Mouse (Mus musculus): ENCODE results near the gene Gapvd1. TPM values are rescaled to one million over a fixed set of nuclear protein-coding genes. Genes with fewer than 3 reads are reported as not detected.

Gene Gapvd1
- polyA plus RNA-seq, 1 experiment from 2014 or later = 62.7 TPM

DNA sequence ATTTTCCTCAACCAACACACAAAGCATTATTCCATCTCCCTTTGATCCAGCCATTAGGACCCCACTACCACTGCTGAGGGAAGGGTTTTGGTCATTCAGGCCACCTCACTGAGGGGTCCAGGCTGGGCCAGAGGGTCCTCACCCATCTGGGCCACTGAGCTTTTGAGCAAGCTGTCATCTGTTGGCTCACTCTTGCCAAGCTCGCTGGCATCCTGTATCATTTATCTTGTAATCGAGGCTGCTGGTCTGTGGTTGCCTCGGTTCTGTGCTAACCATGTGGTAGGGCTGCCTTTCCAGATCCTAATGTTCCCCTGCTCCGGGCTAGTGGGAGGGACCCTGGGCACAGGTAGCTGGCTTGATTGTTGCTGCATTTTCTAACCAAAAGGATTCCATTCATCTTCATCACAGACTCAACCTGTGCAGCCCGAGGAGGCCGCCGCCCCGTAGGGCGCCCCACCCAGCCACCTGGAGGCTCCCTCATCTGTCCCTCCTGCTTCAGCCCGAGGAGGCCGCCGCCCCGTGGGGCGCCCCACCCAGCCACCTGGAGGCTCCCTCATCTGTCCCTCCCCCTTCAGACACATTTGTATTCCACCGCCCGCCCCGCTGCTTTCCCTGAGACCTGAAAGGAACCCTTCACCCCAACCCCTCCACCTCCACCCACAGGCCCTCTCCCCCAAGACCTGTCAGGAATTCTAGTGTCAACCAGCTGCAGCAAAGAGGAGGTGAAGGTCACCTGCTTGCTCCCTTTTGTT lies 86.4 kb downstream of the Gapvd1 start:
- ATAC-seq (replicated peaks; ENCODE audit: extremely low read depth, insufficient read depth, low FRiP score) = no peak; the same call in 1 of the 2 replicates
- peak overlapping the region; percentile 79 for H3K27ac ChIP-seq (ENCODE audit: low read length)
- 38% methylated on average over 17 of the region's 17 CpGs for WGBS
- H3K4me1 ChIP-seq (ENCODE audit: control insufficient read depth, insufficient read depth, low read length) = peaks cover 18% of the 10 kb centered on the region
- peak overlapping the region; percentile 42 for H3K4me2 ChIP-seq (ENCODE audit: low read depth, low read length)
- H3K9me3 ChIP-seq (replicated peaks; ENCODE audit: control insufficient read depth, low read length) = no peaks in the 10 kb centered on the region
- no peaks in the 10 kb centered on the region for H3K27me3 ChIP-seq (ENCODE audit: control insufficient read depth, insufficient read depth, low read length)
- H3K9ac ChIP-seq (ENCODE audit: low read length) = peak overlapping the region; percentile 47; the same call in 1 of the 2 replicates
- no peaks in the 10 kb centered on the region for H3K36me3 ChIP-seq (ENCODE audit: control insufficient read depth, insufficient read depth)
- no peak overlapping the region for H3K4me3 ChIP-seq (ENCODE audit: low read length)

DNA sequence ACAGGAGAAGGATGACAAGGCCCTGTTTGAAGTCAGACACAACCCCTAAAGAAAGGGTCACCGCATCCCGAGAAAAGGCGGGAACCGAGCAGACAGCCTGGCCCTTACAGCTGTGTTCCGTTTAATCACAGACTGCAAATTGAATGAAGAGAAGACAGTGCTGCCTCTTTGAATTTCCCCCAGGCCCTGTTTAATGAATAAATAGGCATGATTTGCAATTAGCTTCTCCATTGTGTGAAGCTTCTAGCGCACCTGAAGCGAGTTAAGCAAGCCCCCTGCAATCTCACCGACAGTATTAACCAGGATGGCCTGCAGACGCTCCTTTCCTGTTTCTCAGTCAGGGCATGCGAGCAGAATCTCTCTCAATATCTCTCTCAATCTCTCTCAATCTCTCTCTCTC lies 87.2 kb downstream of the Gapvd1 start:
- Histone ChIP-seq H3K27me3 (ENCODE audit: control insufficient read depth, insufficient read depth, low read length) (no peaks in the 10 kb centered on the region), H3K27ac (ENCODE audit: low read length) (no peak overlapping the region), H3K9me3 (replicated peaks; ENCODE audit: control insufficient read depth, low read length) (no peaks in the 10 kb centered on the region), H3K4me3 (ENCODE audit: low read length) (no peak overlapping the region), H3K36me3 (ENCODE audit: control insufficient read depth, insufficient read depth) (no peaks in the 10 kb centered on the region), H3K4me1 (ENCODE audit: control insufficient read depth, insufficient read depth, low read length) (peaks cover 18% of the 10 kb centered on the region), H3K9ac (ENCODE audit: low read length) (no peak overlapping the region), H3K4me2 (ENCODE audit: low read depth, low read length) (no peak overlapping the region)
- no peak for ATAC-seq (replicated peaks; ENCODE audit: extremely low read depth, insufficient read depth, low FRiP score)
- 55% methylated on average over 10 of the region's 10 CpGs for WGBS

DNA sequence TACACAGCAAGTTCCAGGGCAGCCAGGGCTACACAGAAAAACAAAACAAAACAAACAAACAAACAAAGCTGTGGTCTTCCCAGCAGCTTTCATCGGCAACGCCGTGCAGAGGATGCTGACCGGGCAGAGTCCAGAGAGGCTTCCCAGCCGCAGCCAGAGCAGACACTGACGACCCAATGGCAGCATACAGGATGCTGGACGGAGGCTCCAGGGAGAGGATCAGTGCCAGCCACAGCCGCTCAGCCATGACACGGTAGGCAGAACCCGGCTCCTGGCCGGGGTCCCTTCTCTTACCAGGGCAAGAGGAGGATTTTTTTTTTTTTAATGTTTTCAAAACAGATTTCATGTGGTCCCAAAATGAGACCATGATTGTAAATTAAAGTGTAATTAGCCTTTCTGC lies 107.6 kb downstream of the Gapvd1 start:
- Histone ChIP-seq H3K4me1 (ENCODE audit: control insufficient read depth, insufficient read depth, low read length) (peaks cover 7% of the 10 kb centered on the region; the same call in 1 of the 2 replicates), H3K9ac (ENCODE audit: low read length) (no peak overlapping the region), H3K4me3 (ENCODE audit: low read length) (no peak overlapping the region), H3K4me2 (ENCODE audit: low read depth, low read length) (no peak overlapping the region), H3K36me3 (ENCODE audit: control insufficient read depth, insufficient read depth) (no peaks in the 10 kb centered on the region), H3K9me3 (replicated peaks; ENCODE audit: control insufficient read depth, low read length) (no peaks in the 10 kb centered on the region), H3K27ac (ENCODE audit: low read length) (no peak overlapping the region), H3K27me3 (ENCODE audit: control insufficient read depth, insufficient read depth, low read length) (no peaks in the 10 kb centered on the region)
- WGBS = 65% methylated on average over 11 of the region's 11 CpGs
- ATAC-seq (replicated peaks; ENCODE audit: extremely low read depth, insufficient read depth, low FRiP score) = no peak

DNA sequence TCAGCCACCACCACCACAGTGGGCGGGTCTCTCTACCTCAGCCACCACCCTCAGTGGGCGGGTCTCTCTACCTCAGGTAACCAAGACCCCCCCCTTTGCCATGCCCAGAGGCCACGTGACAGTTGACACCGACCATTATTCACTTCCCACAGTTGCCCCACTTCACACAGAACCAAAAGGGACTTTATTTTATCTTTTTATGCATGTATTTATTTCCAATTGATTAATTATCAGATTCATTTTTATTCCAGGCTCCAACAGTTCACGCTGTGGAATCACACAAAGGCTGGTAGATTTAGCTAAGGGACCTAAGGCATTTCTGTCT lies 108.5 kb downstream of the Gapvd1 start:
- ATAC-seq (replicated peaks; ENCODE audit: extremely low read depth, insufficient read depth, low FRiP score) = no peak
- 6% methylated on average over 5 of the region's 5 CpGs for WGBS
- peak overlapping the region; percentile 93 for H3K4me2 ChIP-seq (ENCODE audit: low read depth, low read length)
- peak overlapping the region; percentile 63 for H3K4me3 ChIP-seq (ENCODE audit: low read length)
- H3K36me3 ChIP-seq (ENCODE audit: control insufficient read depth, insufficient read depth) = no peaks in the 10 kb centered on the region
- no peaks in the 10 kb centered on the region for H3K27me3 ChIP-seq (ENCODE audit: control insufficient read depth, insufficient read depth, low read length)
- no peak overlapping the region for H3K27ac ChIP-seq (ENCODE audit: low read length)
- no peak overlapping the region; the same call in 1 of the 2 replicates for H3K9ac ChIP-seq (ENCODE audit: low read length)
- H3K9me3 ChIP-seq (replicated peaks; ENCODE audit: control insufficient read depth, low read length) = no peaks in the 10 kb centered on the region
- peaks cover 7% of the 10 kb centered on the region; the same call in 1 of the 2 replicates for H3K4me1 ChIP-seq (ENCODE audit: control insufficient read depth, insufficient read depth, low read length)

DNA sequence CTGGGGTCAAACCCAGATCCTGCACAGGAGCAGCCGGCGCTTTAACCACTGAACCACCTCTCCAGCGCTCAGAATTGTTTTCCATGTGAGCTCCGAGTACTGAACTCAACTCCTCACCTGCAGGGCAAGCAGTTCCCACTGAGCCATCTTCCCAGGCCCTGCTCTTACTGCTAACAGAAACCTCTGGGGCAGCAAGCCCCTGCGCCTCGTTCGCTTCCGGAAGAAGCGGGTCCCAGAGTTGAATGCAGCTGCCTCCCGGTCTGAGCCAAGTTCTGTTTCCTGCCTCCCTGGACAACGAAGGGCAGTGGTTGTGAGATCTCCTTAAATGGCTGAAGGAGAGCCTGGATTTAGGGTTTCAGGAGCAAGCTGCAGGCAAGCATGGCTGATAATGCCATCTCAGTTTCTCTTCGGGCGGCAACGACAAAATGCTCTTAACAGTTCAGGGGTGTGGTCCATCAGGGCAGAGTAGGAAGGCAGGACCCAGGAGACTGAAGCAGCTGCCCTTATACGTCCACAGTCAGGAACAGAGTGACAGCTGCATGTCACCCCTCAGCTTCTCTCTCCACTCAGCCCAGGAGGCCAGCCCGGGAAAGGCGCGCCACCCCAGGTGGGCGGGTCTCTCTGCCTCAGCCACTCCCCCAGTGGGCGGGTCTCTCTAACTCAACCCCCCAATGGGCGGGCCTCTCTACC lies 109.0 kb downstream of the Gapvd1 start:
- ATAC-seq (replicated peaks; ENCODE audit: extremely low read depth, insufficient read depth, low FRiP score) = peak; percentile 88
- H3K4me3 ChIP-seq (ENCODE audit: low read length) = peak overlapping the region; percentile 63
- H3K27ac ChIP-seq (ENCODE audit: low read length) = peak overlapping the region; percentile 39; the same call in 1 of the 2 replicates
- 6% methylated on average over 21 of the region's 21 CpGs for WGBS
- peak overlapping the region; percentile 93 for H3K4me2 ChIP-seq (ENCODE audit: low read depth, low read length)
- H3K9ac ChIP-seq (ENCODE audit: low read length) = peak overlapping the region; percentile 70
- no peaks in the 10 kb centered on the region for H3K36me3 ChIP-seq (ENCODE audit: control insufficient read depth, insufficient read depth)
- no peaks in the 10 kb centered on the region for H3K27me3 ChIP-seq (ENCODE audit: control insufficient read depth, insufficient read depth, low read length)
- H3K4me1 ChIP-seq (ENCODE audit: control insufficient read depth, insufficient read depth, low read length) = peaks cover 7% of the 10 kb centered on the region; the same call in 1 of the 2 replicates
- no peaks in the 10 kb centered on the region for H3K9me3 ChIP-seq (replicated peaks; ENCODE audit: control insufficient read depth, low read length)

DNA sequence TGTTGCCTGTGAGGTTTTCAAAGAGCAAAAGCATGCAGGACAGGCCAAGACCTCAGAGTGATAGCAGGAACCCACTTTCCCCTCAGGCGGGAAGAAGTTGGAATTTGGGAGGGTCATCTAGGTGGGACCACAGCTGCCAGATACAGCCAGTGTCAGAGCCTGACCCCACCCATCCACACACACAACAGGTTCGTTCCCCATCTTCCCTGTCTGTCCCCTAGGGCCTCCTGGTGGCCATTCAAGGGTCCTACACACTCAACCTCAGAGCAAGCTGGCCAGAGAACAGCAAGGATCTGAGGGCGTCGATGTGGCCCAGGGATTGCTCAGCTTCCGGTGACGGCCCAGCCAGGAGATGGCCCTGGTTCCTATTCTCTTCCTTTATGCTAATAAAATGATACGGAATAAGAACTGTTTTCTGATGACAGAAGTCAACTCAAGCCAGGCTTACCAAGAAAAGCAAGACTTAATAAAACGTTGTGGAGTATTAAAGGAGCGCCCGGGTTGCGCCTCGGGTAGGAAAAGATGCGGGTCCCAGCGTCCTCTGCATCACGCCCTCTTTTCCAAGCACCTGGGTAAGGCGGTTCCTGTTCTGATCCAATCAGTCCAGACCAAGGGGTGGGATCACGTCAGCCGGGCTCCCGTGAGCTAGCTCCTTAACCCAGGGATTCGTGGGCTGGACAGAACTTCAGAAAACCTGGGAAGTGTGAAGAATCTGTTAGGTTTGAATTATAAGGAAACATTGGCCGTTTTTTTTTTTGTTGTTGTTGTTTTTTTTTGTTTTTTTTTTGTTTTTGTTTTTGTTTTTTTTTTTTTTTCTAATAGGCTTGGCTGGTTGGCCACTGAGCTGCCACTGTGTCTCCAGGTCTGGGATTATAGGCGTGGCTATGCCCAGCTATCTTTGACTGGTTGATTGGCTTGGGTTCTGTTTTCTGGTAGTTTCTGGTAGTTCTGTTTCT lies 110.2 kb downstream of the Gapvd1 start:
- Histone ChIP-seq H3K27me3 (ENCODE audit: control insufficient read depth, insufficient read depth, low read length) (no peaks in the 10 kb centered on the region), H3K9me3 (replicated peaks; ENCODE audit: control insufficient read depth, low read length) (no peaks in the 10 kb centered on the region), H3K36me3 (ENCODE audit: control insufficient read depth, insufficient read depth) (no peaks in the 10 kb centered on the region), H3K27ac (ENCODE audit: low read length) (no peak overlapping the region), H3K4me1 (ENCODE audit: control insufficient read depth, insufficient read depth, low read length) (peaks cover 7% of the 10 kb centered on the region; the same call in 1 of the 2 replicates), H3K4me3 (ENCODE audit: low read length) (no peak overlapping the region), H3K9ac (ENCODE audit: low read length) (no peak overlapping the region), H3K4me2 (ENCODE audit: low read depth, low read length) (no peak overlapping the region)
- ATAC-seq (replicated peaks; ENCODE audit: extremely low read depth, insufficient read depth, low FRiP score) = no peak
- 40% methylated on average over 22 of the region's 22 CpGs for WGBS

DNA sequence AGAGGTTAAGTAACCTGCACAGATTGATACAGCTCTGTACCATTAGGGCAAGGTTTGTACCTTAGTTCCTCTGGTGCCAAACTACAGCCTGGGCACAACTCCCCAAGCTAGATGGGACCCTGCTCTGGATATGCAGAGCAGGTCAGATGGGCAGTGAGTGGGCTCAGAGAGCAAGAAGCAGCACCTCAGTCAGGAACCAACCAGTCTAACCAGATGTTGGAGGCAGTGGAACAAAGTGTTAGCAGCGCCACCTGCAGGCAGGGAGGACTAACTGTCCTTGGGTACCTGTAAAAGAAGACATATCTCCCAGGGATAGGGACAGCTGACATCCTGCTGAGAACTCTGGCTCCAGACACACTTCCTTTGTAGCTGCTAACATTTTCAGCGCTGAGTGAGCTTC lies 112.7 kb downstream of the Gapvd1 start:
- Histone ChIP-seq H3K27ac (ENCODE audit: low read length) (no peak overlapping the region), H3K4me2 (ENCODE audit: low read depth, low read length) (no peak overlapping the region), H3K9ac (ENCODE audit: low read length) (no peak overlapping the region), H3K4me1 (ENCODE audit: control insufficient read depth, insufficient read depth, low read length) (peaks cover 10% of the 10 kb centered on the region), H3K4me3 (ENCODE audit: low read length) (no peak overlapping the region), H3K36me3 (ENCODE audit: control insufficient read depth, insufficient read depth) (no peaks in the 10 kb centered on the region), H3K27me3 (ENCODE audit: control insufficient read depth, insufficient read depth, low read length) (peaks cover 2% of the 10 kb centered on the region; the same call in 1 of the 2 replicates), H3K9me3 (replicated peaks; ENCODE audit: control insufficient read depth, low read length) (no peaks in the 10 kb centered on the region)
- no peak for ATAC-seq (replicated peaks; ENCODE audit: extremely low read depth, insufficient read depth, low FRiP score)
- WGBS = 22% methylated on average over 2 of the region's 2 CpGs

DNA sequence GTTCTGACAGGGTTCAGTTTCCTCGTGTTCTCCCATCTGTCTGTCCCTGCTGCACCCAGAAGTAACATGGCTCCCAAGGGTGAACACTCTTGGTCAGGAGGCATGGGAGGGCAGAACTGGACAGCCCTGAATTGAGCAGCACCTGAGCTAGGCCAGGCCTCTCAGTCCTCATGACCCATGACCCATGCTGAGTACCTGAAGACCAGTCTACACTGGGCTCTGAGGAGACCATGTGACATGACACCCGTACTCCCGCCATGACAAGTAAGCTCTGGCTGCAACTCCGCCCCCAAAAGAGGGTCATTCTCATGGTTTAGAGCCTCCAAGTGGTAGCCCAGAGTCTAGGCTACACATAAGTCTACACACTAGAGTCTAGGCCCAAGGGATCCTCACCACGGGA lies 115.3 kb downstream of the Gapvd1 start:
- Histone ChIP-seq H3K36me3 (ENCODE audit: control insufficient read depth, insufficient read depth) (no peaks in the 10 kb centered on the region), H3K4me1 (ENCODE audit: control insufficient read depth, insufficient read depth, low read length) (peaks cover 3% of the 10 kb centered on the region; the same call in 1 of the 2 replicates), H3K27me3 (ENCODE audit: control insufficient read depth, insufficient read depth, low read length) (peaks cover 2% of the 10 kb centered on the region; the same call in 1 of the 2 replicates), H3K27ac (ENCODE audit: low read length) (no peak overlapping the region), H3K9me3 (replicated peaks; ENCODE audit: control insufficient read depth, low read length) (no peaks in the 10 kb centered on the region), H3K9ac (ENCODE audit: low read length) (no peak overlapping the region), H3K4me3 (ENCODE audit: low read length) (no peak overlapping the region), H3K4me2 (ENCODE audit: low read depth, low read length) (no peak overlapping the region)
- 56% methylated on average over 5 of the region's 5 CpGs for WGBS
- ATAC-seq (replicated peaks; ENCODE audit: extremely low read depth, insufficient read depth, low FRiP score) = no peak

Data from heart, embryonic 16.5 days (tissue).